Mouse (Mus musculus): Measurements from ENCODE around the gene Tspan11. TPM values are rescaled to one million over a fixed set of nuclear protein-coding genes. Genes with fewer than 3 reads are reported as not detected.

The Tspan11 gene
- polyA plus RNA-seq, 1 experiment, result 5.3 TPM

DNA sequence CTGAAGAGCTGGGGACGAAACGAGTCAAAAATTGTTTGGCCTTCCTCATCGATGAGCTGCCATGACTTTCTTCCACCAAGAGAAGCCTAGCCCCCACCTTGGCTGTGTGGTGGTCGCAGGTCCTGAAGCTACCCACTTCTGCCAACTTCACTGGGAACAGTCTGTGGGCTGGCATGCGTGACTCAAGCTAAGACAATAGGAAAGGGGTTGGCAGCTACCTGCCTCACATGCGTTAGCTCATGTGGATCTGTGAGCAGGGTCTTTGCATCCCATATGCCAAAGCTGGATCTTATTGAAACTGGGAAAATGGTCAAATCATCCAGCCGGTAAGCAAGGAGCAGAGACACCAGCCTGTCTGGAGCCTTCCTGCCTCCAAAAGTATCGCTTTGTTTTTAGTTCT, 14.8 kb upstream of the Tspan11 start:
- no peak overlapping the region for H3K4me3 ChIP-seq (ENCODE audit: insufficient read depth, low read length)
- no peaks in the 10 kb centered on the region for H3K4me1 ChIP-seq (ENCODE audit: control insufficient read depth, insufficient read depth, low read length)
- TF ChIP-seq POLR2A (IDR thresholded peaks at IDR 0.05; ENCODE audit: extremely low read depth, insufficient read depth, low read length) (no peak), CTCF (IDR thresholded peaks at IDR 0.05; ENCODE audit: extremely low read depth, insufficient read depth, low read length) (no peak)
- H3K27ac ChIP-seq (ENCODE audit: insufficient read depth, low read length), result no peak overlapping the region

DNA sequence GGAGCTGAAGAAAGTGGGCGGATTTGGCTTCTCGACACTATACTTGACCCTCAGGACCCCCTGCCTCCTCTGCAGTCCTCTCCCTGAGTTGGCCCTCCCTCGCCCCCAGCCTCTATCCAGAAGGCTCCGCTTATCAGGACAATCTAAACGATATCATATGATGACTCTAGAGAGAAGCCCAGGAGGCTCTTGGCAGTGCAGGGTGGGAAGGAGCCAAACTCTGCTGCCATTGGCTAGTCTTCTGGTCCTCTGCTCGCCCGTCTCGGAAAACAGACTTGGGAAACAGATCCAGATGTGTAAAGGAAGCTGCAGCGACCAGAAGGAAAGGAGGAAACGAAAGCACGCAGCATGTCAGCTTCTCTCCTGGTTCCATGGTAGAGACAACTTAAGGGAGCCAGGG, 11.5 kb upstream of the Tspan11 start:
- TF ChIP-seq POLR2A (IDR thresholded peaks at IDR 0.05; ENCODE audit: extremely low read depth, insufficient read depth, low read length), result no peak
- no peak for TF ChIP-seq CTCF (IDR thresholded peaks at IDR 0.05; ENCODE audit: extremely low read depth, insufficient read depth, low read length)
- no peak overlapping the region for H3K27ac ChIP-seq (ENCODE audit: insufficient read depth, low read length)

DNA sequence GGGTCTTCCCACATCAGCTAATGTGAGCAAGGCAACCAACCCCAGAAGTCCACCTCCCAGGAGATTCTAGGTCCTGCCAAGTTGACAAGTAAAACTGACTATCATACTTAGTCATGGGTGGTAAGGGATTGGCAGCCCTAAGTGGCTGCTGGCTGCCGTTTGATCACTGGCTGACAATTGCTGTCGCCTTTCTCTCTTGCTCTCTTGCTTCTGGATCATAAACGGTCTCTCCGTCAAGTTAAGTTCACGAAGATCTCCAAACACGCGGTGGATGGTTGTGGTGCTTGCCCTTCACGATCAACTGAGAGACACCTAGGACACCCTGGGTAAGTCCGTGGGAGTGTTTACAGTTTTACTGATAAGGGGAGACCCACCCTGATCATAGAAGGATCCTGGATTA, 11.0 kb upstream of the Tspan11 start:
- no peak overlapping the region for H3K27ac ChIP-seq (ENCODE audit: insufficient read depth, low read length)

More for the DNA sequence above, 11.5 kb upstream of the Tspan11 start:
- H3K4me3 ChIP-seq (ENCODE audit: insufficient read depth, low read length), result no peak overlapping the region
- H3K4me1 ChIP-seq (ENCODE audit: control insufficient read depth, insufficient read depth, low read length), result no peaks in the 10 kb centered on the region

DNA sequence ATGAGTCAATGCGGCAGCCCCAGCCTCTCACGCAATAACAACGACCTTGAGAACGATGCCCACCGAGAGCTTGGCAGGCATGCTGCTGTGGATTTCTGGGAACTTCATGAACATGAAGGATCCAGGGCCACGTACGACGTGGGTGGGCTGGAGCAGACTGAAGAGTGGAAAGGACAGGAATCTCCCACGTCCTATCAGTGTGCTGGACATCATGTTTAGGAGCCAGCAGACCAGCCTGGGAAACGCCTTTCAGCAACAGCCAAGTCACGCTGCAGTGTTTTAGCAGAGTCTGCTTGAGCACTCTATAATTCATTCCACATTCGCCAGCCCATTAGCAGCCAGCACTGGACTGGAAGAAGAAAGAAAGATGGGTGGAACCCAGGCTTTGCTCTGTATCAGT, 10.4 kb upstream of the Tspan11 start:
- TF ChIP-seq CTCF (IDR thresholded peaks at IDR 0.05; ENCODE audit: extremely low read depth, insufficient read depth, low read length) (no peak), POLR2A (IDR thresholded peaks at IDR 0.05; ENCODE audit: extremely low read depth, insufficient read depth, low read length) (no peak)
- H3K4me1 ChIP-seq (ENCODE audit: control insufficient read depth, insufficient read depth, low read length), result no peaks in the 10 kb centered on the region

More for the DNA sequence above, 11.0 kb upstream of the Tspan11 start:
- TF ChIP-seq POLR2A (IDR thresholded peaks at IDR 0.05; ENCODE audit: extremely low read depth, insufficient read depth, low read length) (no peak), CTCF (IDR thresholded peaks at IDR 0.05; ENCODE audit: extremely low read depth, insufficient read depth, low read length) (no peak)
- H3K4me3 ChIP-seq (ENCODE audit: insufficient read depth, low read length), result no peak overlapping the region
- no peaks in the 10 kb centered on the region for H3K4me1 ChIP-seq (ENCODE audit: control insufficient read depth, insufficient read depth, low read length)

DNA sequence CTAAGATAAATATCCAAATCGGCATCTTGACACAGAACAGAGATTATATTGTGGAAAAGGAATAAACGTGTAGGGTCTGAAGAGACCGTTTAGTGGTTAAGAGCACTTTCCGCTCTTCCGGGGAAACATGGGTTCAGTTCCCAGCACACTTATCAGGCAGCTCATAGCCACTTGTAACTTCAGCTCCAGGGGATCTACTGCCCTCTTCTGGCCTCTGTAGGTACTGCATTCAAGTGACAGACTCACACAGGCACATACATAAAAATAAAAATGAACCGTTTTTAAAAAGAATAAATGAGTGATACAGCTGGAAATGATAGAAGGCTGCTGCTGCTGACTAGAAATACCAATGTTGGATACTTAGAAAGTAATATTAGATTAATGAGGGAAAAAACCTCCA, 7.9 kb upstream of the Tspan11 start:
- TF ChIP-seq CTCF (IDR thresholded peaks at IDR 0.05; ENCODE audit: extremely low read depth, insufficient read depth, low read length) (no peak), POLR2A (IDR thresholded peaks at IDR 0.05; ENCODE audit: extremely low read depth, insufficient read depth, low read length) (no peak)
- Histone ChIP-seq H3K4me1 (ENCODE audit: control insufficient read depth, insufficient read depth, low read length) (no peaks in the 10 kb centered on the region), H3K27ac (ENCODE audit: insufficient read depth, low read length) (no peak overlapping the region), H3K4me3 (ENCODE audit: insufficient read depth, low read length) (no peak overlapping the region)

More for the DNA sequence above, 10.4 kb upstream of the Tspan11 start:
- Histone ChIP-seq H3K4me3 (ENCODE audit: insufficient read depth, low read length) (no peak overlapping the region), H3K27ac (ENCODE audit: insufficient read depth, low read length) (no peak overlapping the region)

DNA sequence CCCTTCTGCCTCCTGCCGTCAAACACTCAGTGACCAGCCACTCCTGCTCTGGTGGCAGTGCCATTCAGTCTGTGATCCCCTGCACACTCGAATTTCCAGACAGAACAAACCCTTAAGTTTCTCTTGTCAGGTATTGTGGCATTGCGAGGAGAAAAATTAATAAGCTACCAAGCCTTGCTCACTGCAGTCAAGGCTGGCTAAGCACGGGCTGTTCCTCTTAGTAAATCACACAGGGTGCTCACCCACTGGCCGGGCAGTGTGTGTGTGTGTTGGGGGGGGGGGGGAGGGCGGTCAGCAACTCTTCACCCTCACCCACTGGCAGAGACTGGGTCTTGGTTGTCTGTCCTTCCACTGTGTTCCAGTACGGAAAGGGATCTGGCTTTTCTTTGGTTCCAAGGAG, 473 bp upstream of the Tspan11 start:
- Histone ChIP-seq H3K27ac (ENCODE audit: insufficient read depth, low read length) (no peak overlapping the region), H3K4me1 (ENCODE audit: control insufficient read depth, insufficient read depth, low read length) (no peaks in the 10 kb centered on the region), H3K4me3 (ENCODE audit: insufficient read depth, low read length) (no peak overlapping the region)
- TF ChIP-seq POLR2A (IDR thresholded peaks at IDR 0.05; ENCODE audit: extremely low read depth, insufficient read depth, low read length), result no peak
- no peak for TF ChIP-seq CTCF (IDR thresholded peaks at IDR 0.05; ENCODE audit: extremely low read depth, insufficient read depth, low read length)

DNA sequence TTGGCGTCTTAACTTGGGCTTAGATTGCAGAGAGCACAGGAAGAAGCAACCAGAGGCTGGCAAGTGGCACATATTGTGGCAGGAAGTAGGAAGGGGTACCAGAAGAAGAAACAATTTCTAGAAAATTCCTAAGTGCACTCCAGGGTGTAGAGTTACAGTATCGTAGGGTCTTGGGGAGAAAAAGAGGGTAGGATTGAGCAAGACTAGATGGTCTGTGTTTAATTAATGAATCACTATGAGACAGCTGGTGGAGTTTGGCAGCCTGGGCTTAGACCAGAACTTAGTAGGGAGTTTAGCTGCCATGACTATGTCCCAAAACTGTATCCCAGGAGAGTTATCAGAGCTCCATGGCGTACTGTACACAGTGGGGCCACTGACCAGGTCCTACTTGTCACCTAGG, 1.2 kb downstream of the Tspan11 start:
- no peak for TF ChIP-seq POLR2A (IDR thresholded peaks at IDR 0.05; ENCODE audit: extremely low read depth, insufficient read depth, low read length)
- TF ChIP-seq CTCF (IDR thresholded peaks at IDR 0.05; ENCODE audit: extremely low read depth, insufficient read depth, low read length), result no peak
- Histone ChIP-seq H3K4me1 (ENCODE audit: control insufficient read depth, insufficient read depth, low read length) (no peaks in the 10 kb centered on the region), H3K27ac (ENCODE audit: insufficient read depth, low read length) (no peak overlapping the region), H3K4me3 (ENCODE audit: insufficient read depth, low read length) (no peak overlapping the region)

DNA sequence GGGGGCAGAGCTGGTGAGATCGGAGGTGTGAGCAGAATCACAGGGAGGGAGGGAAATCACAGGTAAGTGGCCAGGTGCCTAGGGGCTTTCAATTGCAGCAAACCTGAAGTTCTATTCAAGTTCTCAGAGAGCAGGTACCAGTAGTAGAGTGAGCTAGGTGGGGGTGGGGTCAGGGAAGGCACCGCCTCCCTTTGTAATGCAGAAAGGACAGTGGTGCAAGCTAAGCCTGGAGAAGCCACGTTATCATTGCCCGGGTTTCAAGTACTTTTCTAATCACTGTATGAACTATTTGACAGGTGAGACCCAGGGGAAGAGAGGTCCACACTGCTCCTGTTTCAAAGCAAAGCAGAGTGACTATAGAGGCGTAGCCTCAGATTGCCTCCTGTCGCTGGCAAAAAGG, 6.2 kb downstream of the Tspan11 start:
- TF ChIP-seq CTCF (IDR thresholded peaks at IDR 0.05; ENCODE audit: extremely low read depth, insufficient read depth, low read length), result no peak
- TF ChIP-seq POLR2A (IDR thresholded peaks at IDR 0.05; ENCODE audit: extremely low read depth, insufficient read depth, low read length), result no peak
- no peak overlapping the region for H3K27ac ChIP-seq (ENCODE audit: insufficient read depth, low read length)
- no peak overlapping the region for H3K4me3 ChIP-seq (ENCODE audit: insufficient read depth, low read length)
- H3K4me1 ChIP-seq (ENCODE audit: control insufficient read depth, insufficient read depth, low read length), result no peaks in the 10 kb centered on the region

DNA sequence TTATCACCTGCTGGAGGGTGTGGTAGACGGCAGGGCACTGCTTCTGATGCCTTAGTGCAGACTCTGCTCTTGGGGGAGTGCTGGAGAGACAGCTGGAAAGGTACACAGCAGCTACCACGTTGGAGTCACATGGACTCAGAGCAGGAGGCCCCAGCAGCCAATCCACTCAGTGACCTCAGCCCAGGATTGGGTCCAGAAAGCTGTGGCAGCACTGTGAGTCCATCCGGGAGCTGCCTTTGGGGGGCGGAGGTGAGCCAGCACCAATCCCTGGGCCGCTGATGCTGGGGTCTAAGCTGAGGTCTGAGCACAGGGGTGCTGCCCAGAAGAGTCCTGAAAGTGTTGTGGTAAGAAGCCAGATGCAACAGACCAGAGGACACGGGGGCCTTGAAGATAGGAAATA, 7.6 kb downstream of the Tspan11 start:
- TF ChIP-seq CTCF (IDR thresholded peaks at IDR 0.05; ENCODE audit: extremely low read depth, insufficient read depth, low read length) (no peak), POLR2A (IDR thresholded peaks at IDR 0.05; ENCODE audit: extremely low read depth, insufficient read depth, low read length) (no peak)
- Histone ChIP-seq H3K4me1 (ENCODE audit: control insufficient read depth, insufficient read depth, low read length) (no peaks in the 10 kb centered on the region; the same call in 1 of the 2 replicates), H3K27ac (ENCODE audit: insufficient read depth, low read length) (no peak overlapping the region), H3K4me3 (ENCODE audit: insufficient read depth, low read length) (no peak overlapping the region)

DNA sequence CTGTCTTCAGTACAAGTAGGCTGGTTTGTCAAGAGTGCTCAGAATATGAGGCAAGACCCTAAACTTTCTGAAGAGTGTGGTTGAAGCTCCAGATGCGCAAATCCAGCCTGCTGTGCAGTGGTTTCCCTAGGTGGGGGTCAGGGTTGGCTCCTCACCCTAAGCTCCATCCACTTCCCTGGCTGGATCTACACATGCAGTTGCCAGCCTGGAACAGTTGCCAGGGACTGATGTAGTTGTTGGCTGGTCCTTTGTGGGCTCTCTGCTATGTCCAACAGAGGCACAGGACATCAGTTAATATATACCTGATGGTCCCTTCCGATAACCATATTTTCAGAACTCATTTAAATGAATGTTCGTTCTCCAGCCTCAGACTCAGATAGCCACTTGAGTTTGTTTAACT, 9.0 kb downstream of the Tspan11 start:
- TF ChIP-seq POLR2A (IDR thresholded peaks at IDR 0.05; ENCODE audit: extremely low read depth, insufficient read depth, low read length) (no peak), CTCF (IDR thresholded peaks at IDR 0.05; ENCODE audit: extremely low read depth, insufficient read depth, low read length) (no peak)
- Histone ChIP-seq H3K4me1 (ENCODE audit: control insufficient read depth, insufficient read depth, low read length) (peaks cover 2% of the 10 kb centered on the region), H3K27ac (ENCODE audit: insufficient read depth, low read length) (no peak overlapping the region), H3K4me3 (ENCODE audit: insufficient read depth, low read length) (no peak overlapping the region)
